Mouse (Mus musculus): Measurements from ENCODE around the gene Zfp804a. TPM values are rescaled to one million over a fixed set of nuclear protein-coding genes. Genes with fewer than 3 reads are reported as not detected.

The Zfp804a gene
- polyA plus RNA-seq, 1 experiment from 2014 or later: not detected

GRCm38 (mm10) chr2:82113650-82114049 is 60.6 kb downstream of the Zfp804a start:
- 48% methylated on average over 2 of the region's 2 CpGs for WGBS (ENCODE audit: insufficient replicate concordance)
- no peaks in the 10 kb centered on the region for H3K27me3 ChIP-seq
- no peaks in the 10 kb centered on the region for H3K9me3 ChIP-seq (replicated peaks)
- no peak overlapping the region for H3K4me3 ChIP-seq (replicated peaks)
- no peak overlapping the region for H3K4me2 ChIP-seq
- no peaks in the 10 kb centered on the region for H3K4me1 ChIP-seq (replicated peaks)
- H3K9ac ChIP-seq: no peak overlapping the region
- no peak for ATAC-seq (ENCODE audit: insufficient read depth)
- H3K36me3 ChIP-seq (replicated peaks): no peaks in the 10 kb centered on the region
- H3K27ac ChIP-seq (replicated peaks): no peak overlapping the region

GRCm38 (mm10) chr2:82119577-82119976 is 66.6 kb downstream of the Zfp804a start:
- no peak for ATAC-seq (ENCODE audit: insufficient read depth)
- Histone ChIP-seq H3K9me3 (replicated peaks) (no peaks in the 10 kb centered on the region), H3K27me3 (no peaks in the 10 kb centered on the region), H3K4me3 (replicated peaks) (no peak overlapping the region), H3K4me2 (no peak overlapping the region), H3K36me3 (replicated peaks) (no peaks in the 10 kb centered on the region), H3K9ac (no peak overlapping the region), H3K4me1 (replicated peaks) (no peaks in the 10 kb centered on the region), H3K27ac (replicated peaks) (no peak overlapping the region)
- 44% methylated on average over 2 of the region's 2 CpGs for WGBS (ENCODE audit: insufficient replicate concordance)

- no peaks in the 10 kb centered on the region for H3K9me3 ChIP-seq (replicated peaks)
- no peak overlapping the region for H3K4me2 ChIP-seq
- no peak overlapping the region for H3K27ac ChIP-seq (replicated peaks)
- H3K36me3 ChIP-seq (replicated peaks): no peaks in the 10 kb centered on the region
- no peak for ATAC-seq (ENCODE audit: insufficient read depth)
- H3K4me3 ChIP-seq (replicated peaks): no peak overlapping the region
- no peaks in the 10 kb centered on the region for H3K4me1 ChIP-seq (replicated peaks)
- no peak overlapping the region for H3K9ac ChIP-seq
- no peaks in the 10 kb centered on the region for H3K27me3 ChIP-seq
- 61% methylated on average over 2 of the region's 2 CpGs for WGBS (ENCODE audit: insufficient replicate concordance)
Observed at GRCm38 (mm10) chr2:82178693-82179092, 125.7 kb downstream of the Zfp804a start.

DNA sequence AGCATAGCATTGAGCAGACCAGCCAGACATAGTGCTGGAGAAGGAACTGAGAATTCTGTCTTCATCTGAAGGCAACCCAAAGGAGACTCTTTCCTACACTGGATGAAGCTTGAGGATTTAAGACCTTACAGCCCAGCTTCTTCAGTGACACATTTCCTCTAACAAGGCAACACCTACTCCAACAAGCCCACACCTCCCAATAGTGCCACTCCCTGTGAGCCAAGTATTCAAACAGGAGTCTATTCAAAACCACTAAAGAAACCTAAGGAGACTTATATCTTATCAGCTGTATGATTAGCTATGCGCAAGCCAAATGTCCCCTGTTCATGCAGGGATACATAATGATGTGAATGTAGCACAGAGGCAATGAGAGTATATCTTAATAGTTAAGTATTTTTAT is 128.0 kb downstream of the Zfp804a start:
- H3K27ac ChIP-seq (replicated peaks): no peak overlapping the region

GRCm38 (mm10) chr2:82199901-82200300 is 146.9 kb downstream of the Zfp804a start:
- no peaks in the 10 kb centered on the region for H3K36me3 ChIP-seq (replicated peaks)
- H3K4me2 ChIP-seq: no peak overlapping the region
- no peaks in the 10 kb centered on the region for H3K4me1 ChIP-seq (replicated peaks)
- H3K4me3 ChIP-seq (replicated peaks): no peak overlapping the region
- H3K9ac ChIP-seq: no peak overlapping the region
- no peaks in the 10 kb centered on the region for H3K27me3 ChIP-seq
- WGBS (ENCODE audit: insufficient replicate concordance): 60% methylated on average over 5 of the region's 5 CpGs
- H3K27ac ChIP-seq (replicated peaks): no peak overlapping the region
- H3K9me3 ChIP-seq (replicated peaks): no peaks in the 10 kb centered on the region
- ATAC-seq (ENCODE audit: insufficient read depth): no peak

More for the DNA sequence above, 128.0 kb downstream of the Zfp804a start:
- Histone ChIP-seq H3K9me3 (replicated peaks) (no peaks in the 10 kb centered on the region), H3K4me1 (replicated peaks) (no peaks in the 10 kb centered on the region), H3K36me3 (replicated peaks) (no peaks in the 10 kb centered on the region), H3K9ac (no peak overlapping the region), H3K4me3 (replicated peaks) (no peak overlapping the region), H3K4me2 (no peak overlapping the region), H3K27me3 (no peaks in the 10 kb centered on the region)
- ATAC-seq (ENCODE audit: insufficient read depth): no peak
- 72% methylated on average over 1 of the region's 1 CpGs for WGBS (ENCODE audit: insufficient replicate concordance)

DNA sequence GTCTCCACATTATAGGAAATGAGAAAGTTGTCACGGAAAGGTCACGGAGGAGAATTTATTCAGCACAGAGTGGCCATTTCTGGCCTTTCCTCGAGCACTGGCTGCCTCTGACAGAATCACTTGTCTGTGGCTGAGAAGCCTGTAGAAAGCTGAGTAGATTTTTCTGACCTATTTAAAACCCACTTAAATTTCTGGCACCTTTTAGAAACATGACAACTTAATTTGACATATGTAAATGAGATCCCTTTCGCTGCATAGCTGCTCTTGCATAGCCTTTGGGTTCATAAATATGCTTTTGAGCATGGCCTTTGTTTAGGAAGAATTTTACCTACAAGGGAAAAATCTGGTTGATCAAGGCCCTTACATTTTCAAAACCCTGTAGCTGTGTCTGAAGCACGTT is 147.6 kb downstream of the Zfp804a start:
- Histone ChIP-seq H3K4me3 (replicated peaks) (no peak overlapping the region), H3K9me3 (replicated peaks) (no peaks in the 10 kb centered on the region), H3K4me2 (no peak overlapping the region), H3K4me1 (replicated peaks) (no peaks in the 10 kb centered on the region), H3K36me3 (replicated peaks) (no peaks in the 10 kb centered on the region), H3K9ac (no peak overlapping the region), H3K27ac (replicated peaks) (no peak overlapping the region), H3K27me3 (no peaks in the 10 kb centered on the region)
- no peak for ATAC-seq (ENCODE audit: insufficient read depth)
- WGBS (ENCODE audit: insufficient replicate concordance): 54% methylated on average over 5 of the region's 5 CpGs

DNA sequence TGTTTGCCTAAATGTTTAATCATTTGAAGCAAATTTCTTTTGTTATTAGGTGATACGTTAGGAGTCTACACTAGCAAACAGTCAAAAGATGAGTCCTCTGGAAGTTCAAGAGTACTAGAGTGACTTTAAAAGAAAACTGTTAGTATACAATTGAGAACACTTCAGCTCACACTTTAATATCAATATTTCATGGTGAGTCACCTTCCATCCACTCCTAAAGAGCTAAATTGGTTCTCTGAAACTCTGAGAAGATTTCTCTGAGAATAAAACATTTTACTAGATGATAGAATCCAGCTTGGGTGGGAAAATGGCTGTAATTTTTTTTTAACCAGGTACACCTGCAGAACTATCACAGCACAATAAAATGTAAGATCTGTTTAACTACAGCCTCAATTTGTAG is 157.6 kb downstream of the Zfp804a start:
- Histone ChIP-seq H3K4me3 (replicated peaks) (no peak overlapping the region), H3K4me1 (replicated peaks) (no peaks in the 10 kb centered on the region), H3K27ac (replicated peaks) (no peak overlapping the region), H3K36me3 (replicated peaks) (no peaks in the 10 kb centered on the region), H3K9me3 (replicated peaks) (no peaks in the 10 kb centered on the region), H3K4me2 (no peak overlapping the region), H3K9ac (no peak overlapping the region), H3K27me3 (no peaks in the 10 kb centered on the region)
- 73% methylated on average over 1 of the region's 1 CpGs for WGBS (ENCODE audit: insufficient replicate concordance)
- no peak for ATAC-seq (ENCODE audit: insufficient read depth)

DNA sequence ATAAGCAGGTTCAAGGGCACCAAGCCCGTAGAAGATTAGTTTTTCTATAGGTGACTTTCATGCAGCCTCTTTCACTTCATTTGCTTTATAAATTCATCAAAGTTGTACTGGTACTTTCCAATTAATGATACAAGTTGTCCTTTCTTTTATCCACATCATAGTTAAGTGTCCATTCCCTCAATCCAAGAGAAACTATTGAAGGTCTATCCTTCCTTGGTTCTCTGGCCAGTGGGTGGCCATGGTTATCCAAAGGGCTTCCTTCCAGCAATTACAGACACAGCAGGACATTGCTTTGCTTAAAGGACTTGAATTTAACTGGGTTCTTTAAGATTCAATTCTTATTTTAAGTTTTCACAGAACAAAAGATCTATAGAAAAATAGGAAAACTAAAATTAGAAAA is 158.9 kb downstream of the Zfp804a start:
- Histone ChIP-seq H3K36me3 (replicated peaks) (no peaks in the 10 kb centered on the region), H3K4me2 (no peak overlapping the region), H3K27ac (replicated peaks) (no peak overlapping the region), H3K27me3 (no peaks in the 10 kb centered on the region), H3K9ac (no peak overlapping the region), H3K4me3 (replicated peaks) (no peak overlapping the region), H3K9me3 (replicated peaks) (no peaks in the 10 kb centered on the region), H3K4me1 (replicated peaks) (no peaks in the 10 kb centered on the region)
- no peak for ATAC-seq (ENCODE audit: insufficient read depth)
- WGBS (ENCODE audit: insufficient replicate concordance): 61% methylated on average over 1 of the region's 1 CpGs

DNA sequence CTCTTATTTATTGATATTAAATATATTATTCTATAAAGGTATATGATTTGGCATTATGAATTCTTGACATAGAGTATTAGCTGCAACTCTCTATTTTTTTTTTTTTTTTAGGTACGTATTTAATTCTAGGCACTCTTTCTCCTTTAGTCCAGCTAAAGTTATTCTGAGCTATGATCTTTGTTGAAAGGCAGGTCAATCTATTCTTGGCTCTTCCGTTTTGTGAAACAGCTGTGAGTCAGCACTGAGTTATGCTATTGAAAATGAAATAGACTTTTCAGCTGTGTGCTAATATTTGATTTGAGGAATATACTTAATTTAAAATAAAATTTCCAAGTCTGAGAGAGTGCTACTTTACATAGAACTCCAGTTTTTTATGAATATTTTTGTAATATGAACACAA is 164.9 kb downstream of the Zfp804a start:
- Histone ChIP-seq H3K36me3 (replicated peaks) (no peaks in the 10 kb centered on the region), H3K4me2 (no peak overlapping the region), H3K9me3 (replicated peaks) (no peaks in the 10 kb centered on the region), H3K4me1 (replicated peaks) (no peaks in the 10 kb centered on the region), H3K4me3 (replicated peaks) (no peak overlapping the region), H3K27ac (replicated peaks) (no peak overlapping the region), H3K9ac (no peak overlapping the region), H3K27me3 (no peaks in the 10 kb centered on the region)
- no peak for ATAC-seq (ENCODE audit: insufficient read depth)
- 52% methylated on average over 2 of the region's 2 CpGs for WGBS (ENCODE audit: insufficient replicate concordance)

DNA sequence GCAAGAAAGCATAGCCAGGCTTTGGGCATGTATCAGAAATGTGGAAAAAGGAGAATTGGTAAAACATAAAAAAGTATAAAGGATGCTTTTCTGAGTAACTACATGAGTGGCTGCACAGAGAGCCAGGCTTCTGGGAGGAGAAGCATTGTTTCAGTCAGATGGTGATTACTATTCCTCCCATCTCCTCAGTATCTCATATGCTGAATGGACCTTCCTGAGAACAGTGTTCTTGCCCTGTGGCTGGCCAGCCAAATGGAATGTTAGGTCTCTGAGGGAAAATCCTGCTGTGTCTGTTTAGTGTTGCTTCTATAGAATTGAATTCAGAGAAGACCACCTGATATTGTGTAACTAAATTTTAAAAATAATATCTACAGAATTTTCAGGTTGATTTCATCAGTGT is 193.0 kb downstream of the Zfp804a start:
- H3K4me3 ChIP-seq (replicated peaks): no peak overlapping the region
- ATAC-seq (ENCODE audit: insufficient read depth): no peak

DNA sequence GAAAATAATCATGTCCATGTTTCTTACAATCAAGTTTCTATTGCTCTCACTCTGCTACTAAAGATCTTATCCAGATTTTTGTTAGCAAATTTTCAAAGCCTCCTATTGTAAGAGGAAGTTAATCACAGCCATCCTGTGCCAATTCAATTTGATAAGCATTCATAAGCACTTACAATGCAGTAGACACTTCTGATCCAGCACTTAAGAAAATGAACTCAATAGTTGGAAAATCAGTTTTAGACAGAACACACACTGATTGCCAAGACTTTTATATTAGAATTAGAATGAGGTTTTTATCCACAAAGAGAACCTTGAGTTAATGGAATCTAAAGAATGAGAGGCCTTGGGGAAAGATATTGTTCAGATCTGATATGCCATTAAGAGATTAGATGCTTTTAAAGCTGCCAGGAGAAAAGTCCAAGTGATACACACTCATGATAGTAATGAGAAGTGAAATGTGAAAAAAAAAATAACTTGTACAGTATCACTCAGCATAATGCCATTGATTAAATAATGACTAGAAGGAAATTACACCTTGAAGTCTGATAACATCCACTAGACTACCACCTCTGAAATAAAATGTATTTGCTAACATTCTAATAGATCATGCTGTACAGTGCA is 194.0 kb downstream of the Zfp804a start:
- no peak overlapping the region for H3K4me3 ChIP-seq (replicated peaks)
- ATAC-seq (ENCODE audit: insufficient read depth): no peak
- no peak overlapping the region for H3K27ac ChIP-seq (replicated peaks)
- no peaks in the 10 kb centered on the region for H3K27me3 ChIP-seq
- H3K36me3 ChIP-seq (replicated peaks): no peaks in the 10 kb centered on the region
- no peak overlapping the region for H3K4me2 ChIP-seq
- no peaks in the 10 kb centered on the region for H3K4me1 ChIP-seq (replicated peaks)
- no peaks in the 10 kb centered on the region for H3K9me3 ChIP-seq (replicated peaks)
- no peak overlapping the region for H3K9ac ChIP-seq

More for the DNA sequence above, 193.0 kb downstream of the Zfp804a start:
- Histone ChIP-seq H3K36me3 (replicated peaks) (no peaks in the 10 kb centered on the region), H3K27ac (replicated peaks) (no peak overlapping the region), H3K27me3 (no peaks in the 10 kb centered on the region), H3K4me2 (no peak overlapping the region), H3K9me3 (replicated peaks) (no peaks in the 10 kb centered on the region), H3K4me1 (replicated peaks) (no peaks in the 10 kb centered on the region), H3K9ac (no peak overlapping the region)

- WGBS (ENCODE audit: insufficient replicate concordance): 34% methylated on average over 5 of the region's 5 CpGs
Observed at GRCm38 (mm10) chr2:82253382-82253781, 200.4 kb downstream of the Zfp804a start.

More at GRCm38 (mm10) chr2:82253382-82253781, 200.4 kb downstream of the Zfp804a start:
- no peaks in the 10 kb centered on the region for H3K9me3 ChIP-seq (replicated peaks)
- no peak overlapping the region for H3K4me3 ChIP-seq (replicated peaks)
- H3K27me3 ChIP-seq: no peaks in the 10 kb centered on the region
- no peak overlapping the region for H3K9ac ChIP-seq
- H3K4me2 ChIP-seq: no peak overlapping the region
- H3K27ac ChIP-seq (replicated peaks): no peak overlapping the region
- ATAC-seq (ENCODE audit: insufficient read depth): no peak
- H3K4me1 ChIP-seq (replicated peaks): no peaks in the 10 kb centered on the region
- H3K36me3 ChIP-seq (replicated peaks): no peaks in the 10 kb centered on the region

Measured in liver, embryonic 15.5 days (tissue).